Mouse (Mus musculus) neutrophil, adult 59 days (primary cell): ENCODE results near the gene Dock1. TPM values are rescaled to one million over a fixed set of nuclear protein-coding genes. Genes with fewer than 3 reads are reported as not detected.

Experiments used
- total RNA-seq, 2 experiments: library from RNA; stranded (reverse); gene quantifications; 1 replicate in 1 of 2; 2 replicates in 1 of 2; pipeline ENCODE4 v1.2.4; 2023

Dock1 gene
- total RNA-seq: 10 to 100 TPM; 19.4 to 28.7 TPM

DNA sequence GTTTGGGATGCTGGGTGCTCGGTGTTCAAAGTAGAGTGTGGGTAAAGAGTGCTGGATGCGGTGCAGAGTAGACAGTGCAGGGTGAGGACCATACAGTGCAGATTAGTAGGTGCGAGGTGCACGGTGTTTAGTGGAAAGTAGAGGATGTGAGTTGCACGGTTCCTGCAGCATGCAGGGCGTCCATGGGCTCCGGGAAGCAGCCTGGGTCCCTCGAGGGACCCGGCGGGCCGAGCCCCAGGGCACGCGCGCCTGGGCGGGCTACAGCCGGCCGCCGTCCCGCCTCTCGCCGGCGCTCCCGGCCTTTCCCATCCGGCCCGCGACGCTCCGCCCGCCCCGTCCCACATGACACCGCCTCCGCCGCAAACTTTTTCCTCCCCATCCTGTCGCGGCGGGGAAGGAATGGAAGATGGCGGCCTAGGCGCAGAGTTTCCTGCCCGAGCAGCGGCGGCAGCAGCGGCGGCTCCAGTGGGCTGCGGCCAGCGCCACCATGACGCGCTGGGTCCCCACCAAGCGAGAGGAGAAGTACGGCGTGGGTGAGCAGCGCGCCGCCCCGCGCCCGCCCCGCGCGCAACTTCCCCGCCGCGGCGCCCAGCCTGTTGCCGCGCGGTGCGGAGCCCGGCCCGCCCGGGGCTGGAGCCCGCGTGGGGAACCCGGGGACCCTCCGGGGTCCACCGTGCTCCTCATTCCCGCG lies at the start of gene Dock1:
Gene Dock1 (plus strand): TSS at position 343 of the 691 bp plus-strand sequence.

DNA sequence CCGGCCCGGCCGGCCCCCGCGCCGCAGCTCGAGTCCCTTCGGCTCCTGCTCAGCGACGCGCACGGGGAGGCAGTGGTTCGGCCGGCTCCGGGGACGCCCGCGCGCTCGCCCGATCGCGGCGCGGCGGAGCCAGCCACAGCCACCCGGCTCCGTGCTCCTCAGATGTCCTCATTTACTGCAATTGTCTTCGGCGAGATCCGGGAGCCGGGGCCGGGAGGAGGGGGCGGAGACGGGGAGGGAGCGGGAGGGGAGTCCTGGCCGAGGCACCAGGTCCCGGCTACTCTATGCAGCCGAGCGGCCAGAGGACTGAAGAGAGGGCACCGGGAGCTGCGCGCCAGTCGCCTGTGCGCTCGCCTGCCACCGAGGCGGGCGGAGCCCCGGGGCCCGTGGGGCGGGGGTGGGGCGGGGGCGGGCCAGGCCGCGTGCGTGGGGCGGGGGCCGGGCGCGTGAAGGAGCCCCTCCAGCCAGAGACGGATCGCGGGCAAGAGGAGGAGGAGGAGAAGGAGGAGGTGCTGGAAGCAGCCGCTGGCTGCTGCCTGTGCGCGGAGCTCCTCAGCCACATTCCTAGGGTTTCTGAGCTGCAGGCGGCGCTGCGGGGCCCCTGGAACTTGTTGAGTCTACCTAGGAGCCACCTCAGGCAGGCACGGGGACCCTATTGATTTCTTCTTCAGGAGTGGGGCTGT lies 267.6 kb downstream of the Dock1 start, which contains the start of gene Fam196a:
Gene Fam196a (minus strand): TSS at position 504 of the 683 bp plus-strand sequence.

